Mouse (Mus musculus) olfactory bulb, adult 2 months (tissue): ENCODE measurements around the gene Aldh6a1. TPM values are rescaled to one million over a fixed set of nuclear protein-coding genes. Genes with fewer than 3 reads are reported as not detected.

Experiments
- H3K27ac ChIP-seq: fragments of 200-500 bp; 2 replicates; pipeline ENCODE4 v1.5.1; 2012; ENCODE audit warnings: low read depth, low read length; ENCODE audit not compliant: insufficient read depth
- H3K4me1 ChIP-seq: fragments of 200-500 bp; 2 replicates; pipeline ENCODE4 v1.6.1; 2012; ENCODE audit warnings: low read length; ENCODE audit not compliant: control insufficient read depth, insufficient read depth
- H3K4me3 ChIP-seq: fragments of 200-500 bp; 2 replicates; pipeline ENCODE4 v1.5.1; 2012; ENCODE audit warnings: mild to moderate bottlenecking, low read depth, low read length, moderate library complexity; ENCODE audit not compliant: insufficient read depth
- CTCF ChIP-seq: fragments of 200-500 bp; IDR thresholded peaks from 2 replicates; pipeline ENCODE4 v1.5.1; 2012; ENCODE audit warnings: low read depth, mild to moderate bottlenecking, low read length, moderate library complexity; ENCODE audit not compliant: insufficient read depth
- POLR2A ChIP-seq: fragments of 200-500 bp; IDR thresholded peaks from 2 replicates; pipeline ENCODE4 v1.6.1; 2012; ENCODE audit warnings: mild to moderate bottlenecking, low read depth, low read length, moderate library complexity; ENCODE audit not compliant: insufficient read depth
- WGBS: fragments of 180-500 bp; shearing (Covaris S2); methylation state at CpG from one replicate; pipeline ENCODE4 v1.1.7; 2018; 5-methylcytosine and 5-hydroxymethylcytosine counted together
- polyA plus RNA-seq: library from polyadenylated mRNA; stranded (reverse); fragments of >200 nt; gene quantifications from 2 replicates; pipeline ENCODE4 v1.2.4, GENCODE M21; 2012; ENCODE audit warnings: low replicate concordance; ENCODE audit not compliant: missing spikeins, insufficient read depth, insufficient read length

The Aldh6a1 gene
- polyA plus RNA-seq, 1 experiment = not detected

DNA sequence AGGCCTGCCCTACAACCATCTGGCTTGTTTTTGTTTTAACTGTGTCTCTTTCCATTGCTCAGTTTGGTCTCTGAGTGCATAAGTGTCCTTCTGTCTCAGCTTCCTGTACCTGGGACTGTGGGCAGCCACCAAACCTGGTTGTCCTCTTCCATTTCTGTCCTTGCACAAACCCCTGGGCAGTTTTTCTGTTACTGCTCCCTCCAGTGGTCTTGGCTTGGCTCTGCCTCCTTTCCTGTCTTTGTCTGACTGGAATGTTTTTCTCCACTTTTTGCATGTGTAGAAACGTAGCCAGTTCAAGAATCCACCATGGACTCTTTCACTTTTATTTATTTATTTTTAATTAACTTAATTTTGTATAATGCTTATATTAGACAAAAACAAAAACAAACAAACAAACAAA is 9.0 kb upstream of the Aldh6a1 start:
- no peak for TF ChIP-seq POLR2A
- no peak for TF ChIP-seq CTCF
- H3K4me3 ChIP-seq = no peak overlapping the region
- H3K4me1 ChIP-seq = no peaks in the 10 kb centered on the region; the same call in 1 of the 2 replicates
- no peak overlapping the region for H3K27ac ChIP-seq
- WGBS = 44% methylated on average over 1 of the region's 1 CpGs

DNA sequence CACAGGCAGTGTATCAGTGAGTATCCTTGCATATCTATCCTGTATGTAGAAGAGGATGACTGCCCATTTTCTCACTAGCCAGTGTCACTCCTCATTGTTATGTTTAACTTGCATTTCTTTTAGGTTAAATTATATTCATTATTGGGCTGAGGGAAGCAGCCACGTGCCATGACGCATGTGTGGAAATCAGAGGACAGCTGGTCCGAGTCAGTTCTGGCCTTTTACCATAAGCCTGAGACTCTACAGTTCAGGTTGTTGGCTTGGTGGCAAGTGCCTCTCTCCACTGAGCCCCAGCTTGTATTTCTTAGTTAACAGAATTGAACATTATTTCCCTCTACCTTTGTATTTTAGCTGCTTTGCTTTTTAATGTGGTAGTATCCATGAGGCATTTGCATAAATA is 6.1 kb upstream of the Aldh6a1 start:
- Histone ChIP-seq H3K27ac (no peak overlapping the region), H3K4me1 (0 out of 2 replicates have a peak, but pooled peaks cover 3% of the 10 kb centered on the region), H3K4me3 (no peak overlapping the region)
- WGBS = 87% methylated on average over 3 of the region's 3 CpGs
- TF ChIP-seq CTCF (no peak), POLR2A (no peak)

DNA sequence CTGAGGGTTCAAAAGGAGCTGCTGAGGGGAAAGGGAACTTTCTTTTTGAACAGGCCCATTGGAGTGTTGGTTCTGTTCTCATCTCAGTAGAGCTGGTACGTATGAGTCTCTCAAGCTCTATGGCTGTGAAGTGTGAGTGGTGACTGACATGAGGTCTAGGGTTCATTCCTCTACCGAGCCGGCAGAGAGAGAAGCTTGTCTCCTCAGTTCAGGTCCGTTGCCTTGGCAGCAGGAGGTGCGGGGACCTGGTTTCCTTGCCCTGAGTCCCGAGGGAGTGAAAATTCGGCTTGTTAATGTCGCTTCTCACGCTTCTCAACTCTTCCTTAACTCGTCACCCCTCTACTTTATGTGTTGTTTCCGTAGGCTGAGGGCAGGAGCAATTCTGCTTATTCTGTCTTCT is 997 bp upstream of the Aldh6a1 start:
- Histone ChIP-seq H3K4me1 (0 out of 2 replicates have a peak, but pooled peaks cover 8% of the 10 kb centered on the region), H3K27ac (0 out of 2 replicates have a peak overlapping the region, but pooled peaks have one; percentile 16), H3K4me3 (peak overlapping the region; percentile 84)
- WGBS = under 1% methylated on average over 11 of the region's 11 CpGs
- TF ChIP-seq POLR2A (no peak), CTCF (no peak)

DNA sequence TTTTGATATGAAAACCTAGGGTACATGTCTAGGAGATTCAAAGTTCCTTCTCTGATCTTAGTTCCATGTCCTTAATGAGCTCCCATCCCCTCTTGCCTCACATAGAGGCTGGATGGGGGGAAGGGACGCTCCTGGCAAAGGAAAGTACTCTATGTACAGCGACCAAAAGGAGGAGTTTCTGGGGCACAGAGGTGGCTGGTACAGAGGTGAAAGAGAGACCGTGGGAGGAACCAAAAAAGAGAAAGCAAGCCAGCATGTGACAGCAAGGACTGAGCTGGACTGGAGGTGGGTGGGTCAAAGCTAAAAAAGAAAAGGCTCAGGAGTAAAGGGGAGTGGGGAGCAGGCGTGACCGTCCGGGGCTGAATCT is 470 bp downstream of the Aldh6a1 start:
- TF ChIP-seq CTCF = no peak
- TF ChIP-seq POLR2A = no peak
- Histone ChIP-seq H3K27ac (peak overlapping the region; percentile 65), H3K4me1 (0 out of 2 replicates have a peak, but pooled peaks cover 8% of the 10 kb centered on the region), H3K4me3 (peak overlapping the region; percentile 84)
- 2% methylated on average over 6 of the region's 6 CpGs for WGBS

DNA sequence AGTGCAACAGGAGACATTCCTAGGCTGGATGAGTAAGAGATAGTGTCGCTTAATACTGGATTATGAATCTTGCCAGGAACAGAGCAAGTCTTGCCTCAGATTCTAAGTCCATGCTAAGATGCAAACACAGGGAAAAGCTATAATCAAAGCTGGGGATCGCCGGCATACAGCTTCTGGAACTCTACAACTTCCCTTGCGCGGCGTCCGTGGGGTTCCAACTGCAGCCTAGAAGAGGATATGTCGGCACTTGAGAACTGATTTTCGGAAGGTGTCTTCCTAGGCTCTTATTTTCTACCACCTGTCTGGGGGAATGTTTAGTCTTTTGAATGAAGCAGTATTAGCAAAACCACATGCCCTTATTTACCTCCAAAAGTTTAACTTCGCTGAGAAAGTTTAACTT is 917 bp downstream of the Aldh6a1 start:
- WGBS = 49% methylated on average over 10 of the region's 10 CpGs
- no peak overlapping the region for H3K27ac ChIP-seq
- TF ChIP-seq CTCF (no peak), POLR2A (no peak)
- H3K4me3 ChIP-seq = no peak overlapping the region
- H3K4me1 ChIP-seq = 0 out of 2 replicates have a peak, but pooled peaks cover 8% of the 10 kb centered on the region

DNA sequence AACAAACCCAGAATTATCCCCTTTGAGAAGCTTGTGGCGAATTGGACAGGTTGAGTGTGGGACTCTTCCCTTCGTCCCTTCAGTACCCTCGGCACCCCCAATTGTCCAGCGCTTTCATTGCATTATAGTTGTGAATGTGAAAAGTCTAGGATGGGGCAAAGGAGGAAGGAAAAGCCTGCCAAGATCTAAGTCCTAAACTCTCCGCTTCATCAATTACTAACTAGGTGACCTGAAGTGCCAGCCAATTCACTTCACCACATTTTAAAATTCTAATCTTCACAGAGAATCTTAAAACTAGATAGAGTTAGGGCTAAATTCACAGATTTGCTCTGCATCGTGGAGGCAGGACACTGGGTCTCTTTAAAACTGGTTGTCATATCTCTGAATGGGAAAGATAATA is 2.6 kb downstream of the Aldh6a1 start:
- H3K4me1 ChIP-seq = 0 out of 2 replicates have a peak, but pooled peaks cover 8% of the 10 kb centered on the region
- no peak for TF ChIP-seq CTCF
- TF ChIP-seq POLR2A = no peak
- H3K4me3 ChIP-seq = no peak overlapping the region
- 86% methylated on average over 6 of the region's 6 CpGs for WGBS
- no peak overlapping the region for H3K27ac ChIP-seq

DNA sequence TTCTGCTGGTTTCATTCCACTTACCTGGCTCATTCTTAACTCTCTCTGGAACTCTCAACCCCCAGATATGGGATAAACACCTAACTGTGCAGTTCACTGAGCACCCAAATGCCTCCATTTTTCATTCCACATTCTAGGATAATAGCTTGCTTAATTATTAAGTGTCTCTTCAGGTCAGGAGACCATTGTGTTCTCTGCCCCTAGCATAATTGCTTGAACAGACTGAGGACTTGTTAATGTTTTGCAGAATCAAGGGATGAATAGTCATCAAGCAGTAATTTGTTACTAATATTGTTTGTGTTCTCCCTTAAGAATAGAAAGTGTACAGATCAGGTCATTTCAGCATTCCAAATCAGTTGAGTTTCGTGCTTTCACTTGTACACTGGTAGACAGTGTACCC is 3.4 kb downstream of the Aldh6a1 start:
- Histone ChIP-seq H3K4me3 (no peak overlapping the region), H3K27ac (no peak overlapping the region), H3K4me1 (0 out of 2 replicates have a peak, but pooled peaks cover 7% of the 10 kb centered on the region)
- 75% methylated on average over 1 of the region's 1 CpGs for WGBS
- TF ChIP-seq CTCF (no peak), POLR2A (no peak)

DNA sequence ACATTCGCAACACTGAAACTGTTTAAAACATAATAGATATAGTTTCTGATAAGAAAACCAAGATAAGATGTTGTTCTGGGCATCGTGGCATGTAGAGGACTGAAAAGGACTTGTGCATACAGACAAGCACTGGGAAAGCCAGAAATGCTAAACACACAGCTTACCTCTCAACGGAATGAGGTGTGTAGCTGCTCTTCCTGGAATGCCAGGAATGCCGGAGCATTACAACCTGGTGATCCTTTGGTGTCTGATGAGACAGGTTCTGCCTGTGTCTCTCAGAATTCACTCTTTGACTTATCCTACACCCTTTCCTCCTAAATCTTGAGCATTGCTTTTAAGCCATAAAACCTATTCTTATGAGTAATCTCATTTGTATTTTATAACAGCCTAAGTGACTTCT is 8.3 kb downstream of the Aldh6a1 start:
- no peaks in the 10 kb centered on the region for H3K4me1 ChIP-seq
- TF ChIP-seq CTCF (no peak), POLR2A (no peak)

DNA sequence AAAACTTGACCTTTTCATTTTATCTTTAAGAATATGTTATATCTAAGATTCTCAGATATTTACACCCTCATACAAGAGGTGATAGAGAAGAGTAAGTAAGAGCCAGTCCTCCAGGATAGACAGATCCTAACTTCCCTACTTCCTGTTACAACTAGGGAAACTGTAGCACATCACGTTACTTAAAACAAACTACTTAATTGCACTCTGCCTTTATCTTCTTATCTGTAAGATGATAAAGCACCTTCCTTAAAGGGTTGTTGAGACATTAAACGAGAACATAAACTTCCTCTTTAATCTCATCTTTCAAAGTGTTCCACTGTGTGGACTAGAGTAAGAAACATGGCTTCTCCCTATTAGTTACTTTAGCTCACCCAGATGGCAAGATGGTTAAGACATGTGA is 12.1 kb downstream of the Aldh6a1 start:
- H3K4me1 ChIP-seq = no peaks in the 10 kb centered on the region
- WGBS = 85% methylated on average over 2 of the region's 2 CpGs
- H3K27ac ChIP-seq = no peak overlapping the region
- TF ChIP-seq CTCF = no peak
- no peak for TF ChIP-seq POLR2A
- no peak overlapping the region for H3K4me3 ChIP-seq

More for the DNA sequence above, 8.3 kb downstream of the Aldh6a1 start:
- Histone ChIP-seq H3K4me3 (no peak overlapping the region), H3K27ac (no peak overlapping the region)
- WGBS = 80% methylated on average over 4 of the region's 4 CpGs

DNA sequence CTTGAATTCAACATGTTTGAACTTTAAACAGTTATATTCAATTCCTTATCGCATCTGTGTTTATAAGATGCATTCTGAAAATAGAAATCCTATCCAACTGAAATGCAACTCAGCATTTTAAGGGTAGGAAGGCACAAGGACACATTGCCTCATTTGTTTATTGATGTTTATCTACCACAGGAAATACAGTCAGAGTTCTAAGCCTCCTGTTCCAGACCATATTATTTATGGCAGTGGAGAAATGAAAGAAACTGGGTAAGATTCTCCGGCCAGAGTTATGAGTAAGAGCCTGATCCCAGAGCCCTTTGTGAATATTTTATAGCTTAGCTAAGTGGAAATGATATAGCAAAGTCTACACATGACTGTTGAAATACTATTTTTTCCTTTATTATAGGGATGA is 21.0 kb downstream of the Aldh6a1 start:
- no peak overlapping the region for H3K27ac ChIP-seq
- H3K4me1 ChIP-seq = no peaks in the 10 kb centered on the region
- 92% methylated on average over 2 of the region's 2 CpGs for WGBS
- H3K4me3 ChIP-seq = no peak overlapping the region
- TF ChIP-seq CTCF = no peak
- TF ChIP-seq POLR2A = no peak
